In genomic region chr3:88713709-88714108, GRCm38 (mm10) we compare ENCODE assay signal across 27 mouse cellular contexts.
"Had no signal": no experiment of that assay in that cellular context is flagged by ENCODE, and none has a peak within 500 bp of the region (broad histone marks: within the 10 kb centered on the region; RNA-seq: fewer than 3 reads in every experiment).

No protein-coding gene starts in this region.

- H3K27me3 ChIP-seq: heart, embryonic 13.5 days; heart, embryonic 15.5 days; hindbrain, embryonic 12.5 days; intestine, embryonic 15.5 days; limb, embryonic 12.5 days; liver, embryonic 13.5 days; liver, embryonic 15.5 days had no signal

- ATAC-seq: hindbrain, embryonic 16.5 days; inflammation-experienced regulatory T-cells, adult 6 months; intestine, embryonic 15.5 days; intestine, postnatal 0 days had no signal

- H3K9me3 ChIP-seq: heart, embryonic 13.5 days; heart, embryonic 15.5 days; hindbrain, embryonic 12.5 days; intestine, embryonic 15.5 days; limb, embryonic 10.5 days; limb, embryonic 12.5 days; liver, embryonic 13.5 days; liver, embryonic 15.5 days had no signal

- H3K27ac ChIP-seq: heart, adult 2 months; heart, embryonic 13.5 days; heart, embryonic 15.5 days; hindbrain, embryonic 12.5 days; hindbrain, embryonic 14.5 days; intestine, embryonic 15.5 days; kidney, postnatal 0 days; layer of hippocampus, adult 2 months; left cerebral cortex, adult 2 months; limb, embryonic 10.5 days; limb, embryonic 12.5 days; liver, embryonic 13.5 days; liver, embryonic 15.5 days had no signal

- H3K4me2 ChIP-seq: heart, embryonic 13.5 days; heart, embryonic 15.5 days; hindbrain, embryonic 12.5 days; hindbrain, embryonic 14.5 days; intestine, embryonic 15.5 days; limb, embryonic 12.5 days; liver, embryonic 11.5 days; liver, embryonic 13.5 days; liver, embryonic 15.5 days had no signal

- H3K9ac ChIP-seq: heart, embryonic 13.5 days; heart, embryonic 15.5 days; hindbrain, embryonic 12.5 days; hindbrain, embryonic 14.5 days; intestine, embryonic 15.5 days; limb, embryonic 12.5 days; liver, embryonic 13.5 days; liver, embryonic 15.5 days had no signal

- H3K4me3 ChIP-seq: heart, adult 2 months; heart, embryonic 13.5 days; heart, embryonic 15.5 days; hindbrain, embryonic 12.5 days; intestine, embryonic 15.5 days; layer of hippocampus, adult 2 months; left cerebral cortex, adult 2 months; limb, embryonic 10.5 days; limb, embryonic 12.5 days; liver, embryonic 13.5 days; liver, embryonic 15.5 days had no signal

- DNase-seq: gastrocnemius, postnatal 14 days; gastrocnemius, postnatal 36 days; heart, adult 11 months; heart, adult 2 months; heart, postnatal 14 days; heart, postnatal 36 days; kidney, adult 18-20 months; kidney, adult 8-10 months; kidney, postnatal 14 days; kidney, postnatal 36 days; liver; liver, embryonic 13.5 days had no signal
